Mouse (Mus musculus): ENCODE data around the gene Snd1.

Gene Snd1

GRCm38 (mm10) chr6:28594759-28595158, 119.8 kb downstream of the Snd1 start:
- DNase-seq (ENCODE audit: low read depth, low spot score): no peak

- DNase-seq (ENCODE audit: low read depth, low spot score): no peak
Measured at GRCm38 (mm10) chr6:28595231-28595630, 120.3 kb downstream of the Snd1 start.

- DNase-seq (ENCODE audit: low read depth, low spot score): no peak
Measured at GRCm38 (mm10) chr6:28597266-28597665, 122.3 kb downstream of the Snd1 start.

GRCm38 (mm10) chr6:28599120-28599519, 124.2 kb downstream of the Snd1 start:
- no peak for DNase-seq (ENCODE audit: low read depth, low spot score)

- DNase-seq (ENCODE audit: low read depth, low spot score): no peak
Measured at GRCm38 (mm10) chr6:28600404-28600803, 125.5 kb downstream of the Snd1 start.

GRCm38 (mm10) chr6:28603401-28603800, 128.5 kb downstream of the Snd1 start:
- no peak for DNase-seq (ENCODE audit: low read depth, low spot score)

GRCm38 (mm10) chr6:28603823-28604222, 128.9 kb downstream of the Snd1 start:
- no peak for DNase-seq (ENCODE audit: low read depth, low spot score)

- DNase-seq (ENCODE audit: low read depth, low spot score): no peak
Measured at GRCm38 (mm10) chr6:28609291-28609690, 134.4 kb downstream of the Snd1 start.

GRCm38 (mm10) chr6:28610127-28610526, 135.2 kb downstream of the Snd1 start:
- DNase-seq (ENCODE audit: low read depth, low spot score): no peak

GRCm38 (mm10) chr6:28613441-28613840, 138.5 kb downstream of the Snd1 start:
- DNase-seq (ENCODE audit: low read depth, low spot score): no peak

- DNase-seq (ENCODE audit: low read depth, low spot score): no peak
Measured at GRCm38 (mm10) chr6:28614856-28615255, 139.9 kb downstream of the Snd1 start.

- DNase-seq (ENCODE audit: low read depth, low spot score): no peak
Measured at GRCm38 (mm10) chr6:28615408-28615807, 140.5 kb downstream of the Snd1 start.

GRCm38 (mm10) chr6:28615966-28616365, 141.0 kb downstream of the Snd1 start:
- no peak for DNase-seq (ENCODE audit: low read depth, low spot score)

GRCm38 (mm10) chr6:28618299-28618698, 143.4 kb downstream of the Snd1 start:
- DNase-seq (ENCODE audit: low read depth, low spot score): no peak

- DNase-seq (ENCODE audit: low read depth, low spot score): peak; percentile 33
Measured at GRCm38 (mm10) chr6:28618751-28619153, 143.8 kb downstream of the Snd1 start.

GRCm38 (mm10) chr6:28621431-28621830, 146.5 kb downstream of the Snd1 start:
- no peak for DNase-seq (ENCODE audit: low read depth, low spot score)

GRCm38 (mm10) chr6:28621961-28622360, 147.0 kb downstream of the Snd1 start:
- DNase-seq (ENCODE audit: low read depth, low spot score): no peak

GRCm38 (mm10) chr6:28622522-28622921, 147.6 kb downstream of the Snd1 start:
- DNase-seq (ENCODE audit: low read depth, low spot score): no peak

GRCm38 (mm10) chr6:28622963-28623362, 148.0 kb downstream of the Snd1 start:
- DNase-seq (ENCODE audit: low read depth, low spot score): no peak

- no peak for DNase-seq (ENCODE audit: low read depth, low spot score)
Measured at GRCm38 (mm10) chr6:28628408-28628807, 153.5 kb downstream of the Snd1 start.

- no peak for DNase-seq (ENCODE audit: low read depth, low spot score)
Measured at GRCm38 (mm10) chr6:28629866-28630265, 154.9 kb downstream of the Snd1 start.

GRCm38 (mm10) chr6:28630926-28631325, 156.0 kb downstream of the Snd1 start:
- no peak for DNase-seq (ENCODE audit: low read depth, low spot score)

GRCm38 (mm10) chr6:28633120-28633519, 158.2 kb downstream of the Snd1 start:
- DNase-seq (ENCODE audit: low read depth, low spot score): no peak

- DNase-seq (ENCODE audit: low read depth, low spot score): no peak
Measured at GRCm38 (mm10) chr6:28633656-28634055, 158.7 kb downstream of the Snd1 start.
